Mouse (Mus musculus) central nervous system, embryonic 18 days (tissue): ENCODE results near the gene Phf7. TPM values are rescaled to one million over a fixed set of nuclear protein-coding genes. Genes with fewer than 3 reads are reported as not detected.

Experiments used
- polyA plus RNA-seq: library from polyadenylated mRNA; depleted of rRNA; stranded (reverse); fragments of >200 nt; gene quantifications from 2 replicates; pipeline ENCODE4 v1.2.3, GENCODE M21; 2012; rRNA removed

Gene Phf7
- polyA plus RNA-seq: 6.0 and 6.6 TPM in 2 replicates

GRCm38 (mm10) chr14:31251084-31251604, at the start of gene Phf7, which contains the start of gene Bap1:
Phf7 (minus strand) TSS chr14:31251317.
Bap1 (plus strand) TSS chr14:31251450.

GRCm38 (mm10) chr14:31217666-31218065, 33.5 kb downstream of the Phf7 start, which contains the start of gene Sema3g:
Sema3g (plus strand) TSS chr14:31217860.

GRCm38 (mm10) chr14:31216846-31217245, 34.3 kb downstream of the Phf7 start, which contains the start of gene Nisch:
Nisch (minus strand) TSS chr14:31216946.

GRCm38 (mm10) chr14:31208084-31208483, 43.0 kb downstream of the Phf7 start, which contains the start of gene Tnnc1:
Tnnc1 (plus strand) TSS chr14:31208312.

Other genes with a start within 250 kb of the Phf7 start
- 130 and 145 TPM in 2 replicates for gene Glt8d1, start 249.9 kb downstream of the Phf7 start, polyA plus RNA-seq
- 273 and 290 TPM in 2 replicates for gene Spcs1, start 249.6 kb downstream of the Phf7 start, polyA plus RNA-seq
- gene Pbrm1, start 232.2 kb downstream of the Phf7 start, polyA plus RNA-seq: 38.0 and 38.1 TPM in 2 replicates
- 77.5 and 80.2 TPM in 2 replicates for gene Gnl3, start 232.2 kb downstream of the Phf7 start, polyA plus RNA-seq
- gene Smim4, start 122.4 kb downstream of the Phf7 start, polyA plus RNA-seq: 28.0 and 28.7 TPM in 2 replicates
- 136 and 140 TPM in 2 replicates for gene Nt5dc2, start 120.3 kb downstream of the Phf7 start, polyA plus RNA-seq
- gene Stab1, start 82.7 kb downstream of the Phf7 start, polyA plus RNA-seq: 18.6 and 21.0 TPM in 2 replicates
- 3.6 and 17.2 TPM in 2 replicates for gene Tnnc1, start 43.0 kb downstream of the Phf7 start, polyA plus RNA-seq
- gene Nisch, start 34.4 kb downstream of the Phf7 start, polyA plus RNA-seq: 308 and 353 TPM in 2 replicates
- gene Sema3g, start 33.5 kb downstream of the Phf7 start, polyA plus RNA-seq: 1.3 and 1.6 TPM in 2 replicates
- gene Bap1, start 133 bp upstream of the Phf7 start, polyA plus RNA-seq: 122 TPM in 2 replicates
- 4.3 and 4.4 TPM in 2 replicates for gene Dnah1, start 72.6 kb upstream of the Phf7 start, polyA plus RNA-seq
- gene Capn7, start 85.3 kb upstream of the Phf7 start, polyA plus RNA-seq: 72.0 and 79.6 TPM in 2 replicates
- gene Sh3bp5, start 184.8 kb upstream of the Phf7 start, polyA plus RNA-seq: 169 and 181 TPM in 2 replicates
- gene Eaf1, start 243.1 kb upstream of the Phf7 start, polyA plus RNA-seq: 13.0 and 13.6 TPM in 2 replicates
- 18.2 and 20.4 TPM in 2 replicates for gene Mettl6, start 243.7 kb upstream of the Phf7 start, polyA plus RNA-seq